Mouse (Mus musculus) embryonic facial prominence, embryonic 10.5 days (tissue): ENCODE data around the gene Pepd. TPM values are rescaled to one million over a fixed set of nuclear protein-coding genes. Genes with fewer than 3 reads are reported as not detected.

Experiments
- DNase-seq: peaks from one replicate; pipeline ENCODE4 v3.0.0-alpha.2; 2017; ENCODE audit warnings: low spot score
- H3K27ac ChIP-seq: fragments of 300-500 bp; sonication (generic); replicated peaks from 2 replicates; pipeline ENCODE4 v1.5.1; 2016; ENCODE audit warnings: mild to moderate bottlenecking
- H3K27me3 ChIP-seq: fragments of 300-500 bp; sonication (generic); replicated peaks from 2 replicates; pipeline ENCODE4 v1.6.1; 2016; ENCODE audit warnings: low read depth, mild to moderate bottlenecking; ENCODE audit not compliant: poor library complexity, severe bottlenecking
- H3K36me3 ChIP-seq: fragments of 300-500 bp; sonication (generic); replicated peaks from 2 replicates; pipeline ENCODE4 v1.6.1; 2016; ENCODE audit warnings: mild to moderate bottlenecking, moderate library complexity
- H3K4me1 ChIP-seq: fragments of 300-500 bp; sonication (generic); 2 replicates; pipeline ENCODE4 v1.6.1; 2016
- H3K4me3 ChIP-seq: fragments of 300-500 bp; sonication (generic); 2 replicates; pipeline ENCODE4 v1.5.1; 2016; ENCODE audit warnings: mild to moderate bottlenecking, moderate library complexity
- H3K9me3 ChIP-seq: fragments of 300-500 bp; sonication (generic); 2 replicates; pipeline ENCODE4 v1.6.1; 2016; ENCODE audit warnings: mild to moderate bottlenecking
- WGBS: fragments of 180-500 bp; shearing (Covaris S2); methylation state at CpG from one replicate; pipeline ENCODE4 v1.1.7; 2016; 5-methylcytosine and 5-hydroxymethylcytosine counted together
- polyA plus RNA-seq: library from polyadenylated mRNA; unstranded; fragments of >200 nt; fragmentation: Nextera tagmentation; extraction: Ambion mirVana; gene quantifications from 2 replicates; pipeline ENCODE4 v1.2.1, GENCODE M21; 2016

Gene Pepd
- polyA plus RNA-seq, 1 experiment from 2014 or later, result 77.1 TPM

DNA sequence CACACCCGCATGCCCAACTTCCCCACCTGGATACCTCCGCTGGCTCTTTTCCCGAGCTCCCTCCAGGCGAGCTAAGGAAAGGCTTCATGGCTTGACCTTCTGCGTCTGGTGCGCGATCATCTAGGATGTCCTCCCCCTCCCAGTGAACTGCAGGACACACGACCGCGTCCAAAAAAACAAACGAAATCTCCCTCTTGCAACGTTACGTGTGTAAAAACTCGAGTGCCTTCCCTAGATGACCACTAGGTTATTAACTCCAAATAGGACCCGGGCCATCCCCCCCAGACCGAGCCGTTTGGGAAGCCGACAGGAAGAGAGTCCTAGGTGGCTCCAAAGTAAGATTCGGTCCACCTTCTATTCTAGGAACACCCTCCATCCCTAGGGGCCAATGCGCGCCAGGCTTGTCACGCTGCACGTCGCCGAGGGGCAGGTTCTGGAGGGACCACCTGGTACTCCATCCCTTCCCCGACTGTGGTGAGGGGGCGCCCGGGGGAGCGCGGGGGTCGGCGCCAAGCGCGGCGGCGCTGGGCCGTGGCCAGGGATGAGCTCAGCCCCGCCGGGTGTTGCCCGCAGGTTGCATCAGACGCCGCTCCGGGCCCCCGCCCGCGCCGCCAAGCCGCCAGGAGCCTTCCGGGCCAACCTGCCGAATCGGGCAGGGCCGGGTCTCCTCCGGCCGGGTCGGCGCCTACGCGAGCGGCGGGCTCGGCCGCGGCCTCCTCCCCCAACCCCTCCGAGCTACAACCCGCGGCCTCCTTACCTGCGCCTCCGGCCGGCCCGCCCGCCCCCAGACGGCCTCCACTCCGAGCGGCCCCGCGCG lies 143.6 kb downstream of the Pepd start:
- no peak for DNase-seq
- peak overlapping the region; percentile 97 for H3K4me3 ChIP-seq
- peaks cover 26% of the 10 kb centered on the region for H3K4me1 ChIP-seq
- peak overlapping the region; percentile 97 for H3K27ac ChIP-seq
- H3K27me3 ChIP-seq, result no peaks in the 10 kb centered on the region
- H3K36me3 ChIP-seq, result peaks cover 11% of the 10 kb centered on the region
- H3K9me3 ChIP-seq, result no peaks in the 10 kb centered on the region; the same call in 1 of the 2 replicates
- WGBS, result under 1% methylated on average over 77 of the region's 77 CpGs

DNA sequence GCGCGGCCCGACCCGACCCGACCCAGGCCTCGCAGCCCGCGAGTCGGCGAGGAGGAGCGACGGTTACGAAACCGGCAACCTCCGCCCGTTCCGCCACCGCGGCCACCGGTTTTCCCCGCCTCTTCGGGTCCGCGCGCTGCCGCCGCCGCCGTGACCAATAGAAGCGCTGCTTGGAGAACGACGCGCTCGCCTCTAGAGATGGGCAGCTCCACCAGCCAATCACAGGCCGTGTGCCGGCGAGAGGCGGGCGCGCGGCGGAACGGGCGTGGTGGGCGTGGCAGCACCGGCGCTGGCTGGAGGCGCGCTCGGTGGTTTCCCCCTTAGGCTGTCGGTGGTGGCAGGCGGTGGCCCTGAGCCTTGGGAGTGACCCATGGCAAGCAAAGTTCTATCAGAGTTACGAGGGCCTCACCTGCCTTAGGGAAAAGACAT lies 144.3 kb downstream of the Pepd start, which contains the start of gene Cebpg:
Cebpg (minus strand) TSS at position 138 of the 429 bp plus-strand sequence.
- Histone ChIP-seq H3K36me3 (peaks cover 6% of the 10 kb centered on the region; the same call in 1 of the 2 replicates), H3K4me3 (peak within 1 kb of the TSS; percentile 97), H3K4me1 (peaks cover 26% of the 10 kb centered on the region), H3K9me3 (no peaks in the 10 kb centered on the region; the same call in 1 of the 2 replicates), H3K27me3 (no peaks in the 10 kb centered on the region), H3K27ac (peak within 1 kb of the TSS; percentile 97)
- WGBS, result under 1% methylated on average over 52 of the region's 53 CpGs
- peak; percentile 96 for DNase-seq

DNA sequence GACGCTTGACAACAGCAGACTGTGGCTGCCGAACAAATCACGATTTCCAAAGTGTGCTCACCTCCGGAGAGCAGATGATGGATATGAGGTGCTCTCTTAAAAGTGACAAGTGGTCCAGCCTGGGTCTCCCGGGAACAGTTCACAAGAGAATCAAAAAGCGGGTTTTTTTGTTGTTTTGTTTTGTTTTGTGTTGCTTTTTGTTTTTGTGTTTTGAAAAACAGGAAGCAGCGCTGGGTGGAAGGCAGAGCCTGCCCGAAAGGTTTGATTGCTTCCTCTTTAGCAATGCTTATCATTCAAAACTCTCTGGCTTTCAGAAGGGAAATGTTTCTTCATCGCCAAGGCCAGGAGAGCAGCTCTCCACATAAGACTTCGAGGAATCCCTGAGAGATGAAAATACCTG lies 144.8 kb downstream of the Pepd start:
- Histone ChIP-seq H3K4me1 (peaks cover 26% of the 10 kb centered on the region), H3K9me3 (no peaks in the 10 kb centered on the region; the same call in 1 of the 2 replicates), H3K27me3 (no peaks in the 10 kb centered on the region), H3K36me3 (peaks cover 6% of the 10 kb centered on the region; the same call in 1 of the 2 replicates), H3K4me3 (peak overlapping the region; percentile 97), H3K27ac (peak overlapping the region; percentile 97)
- DNase-seq, result no peak
- WGBS, result 30% methylated on average over 10 of the region's 10 CpGs

DNA sequence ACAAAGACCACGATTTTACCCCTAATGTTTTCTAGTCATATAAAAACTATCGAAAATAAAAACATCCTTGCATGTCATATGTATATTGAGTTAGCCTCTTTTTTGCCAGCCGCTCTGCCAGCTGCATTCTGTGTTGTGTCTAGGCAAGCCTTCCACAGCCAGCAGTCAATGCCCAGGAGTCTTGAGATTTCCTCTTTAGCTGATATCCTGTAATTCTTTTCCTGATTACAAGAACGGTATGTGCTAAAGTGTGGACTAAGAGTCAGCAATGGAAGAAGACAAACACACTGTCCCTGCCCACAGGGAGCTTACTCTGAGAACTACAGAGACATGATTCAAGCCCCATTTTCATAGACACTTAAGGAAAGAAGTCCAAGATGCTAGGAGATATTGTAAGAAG lies 145.4 kb downstream of the Pepd start:
- no peak for DNase-seq
- no peaks in the 10 kb centered on the region; the same call in 1 of the 2 replicates for H3K9me3 ChIP-seq
- H3K27me3 ChIP-seq, result no peaks in the 10 kb centered on the region
- no peak overlapping the region for H3K27ac ChIP-seq
- 86% methylated on average over 4 of the region's 4 CpGs for WGBS
- H3K4me3 ChIP-seq, result no peak overlapping the region
- H3K36me3 ChIP-seq, result peaks cover 6% of the 10 kb centered on the region; the same call in 1 of the 2 replicates
- H3K4me1 ChIP-seq, result peaks cover 26% of the 10 kb centered on the region

DNA sequence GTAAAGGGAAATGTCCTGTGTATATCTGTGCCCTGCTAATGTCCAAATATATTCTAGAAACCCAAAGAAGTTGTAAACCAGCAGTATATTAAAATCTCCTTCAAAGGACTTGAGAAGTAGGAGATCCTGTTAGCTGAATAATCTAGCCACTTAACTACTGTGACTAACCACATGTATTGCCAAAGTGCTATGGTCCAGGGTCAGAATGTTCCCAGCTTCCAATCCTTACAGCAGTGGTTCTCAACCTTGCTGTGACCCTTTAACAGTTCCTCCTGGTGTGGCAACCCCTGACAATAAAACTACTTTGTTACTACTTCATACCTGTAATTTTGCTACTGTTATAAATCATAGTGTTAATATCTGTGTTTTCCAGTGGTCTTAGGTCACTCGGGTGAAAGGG lies 146.2 kb downstream of the Pepd start:
- Histone ChIP-seq H3K27me3 (no peaks in the 10 kb centered on the region), H3K4me3 (no peak overlapping the region), H3K9me3 (no peaks in the 10 kb centered on the region; the same call in 1 of the 2 replicates), H3K4me1 (peaks cover 26% of the 10 kb centered on the region), H3K36me3 (peaks cover 1% of the 10 kb centered on the region; the same call in 1 of the 2 replicates), H3K27ac (no peak overlapping the region)
- no peak for DNase-seq
- WGBS, result 89% methylated on average over 1 of the region's 1 CpGs

DNA sequence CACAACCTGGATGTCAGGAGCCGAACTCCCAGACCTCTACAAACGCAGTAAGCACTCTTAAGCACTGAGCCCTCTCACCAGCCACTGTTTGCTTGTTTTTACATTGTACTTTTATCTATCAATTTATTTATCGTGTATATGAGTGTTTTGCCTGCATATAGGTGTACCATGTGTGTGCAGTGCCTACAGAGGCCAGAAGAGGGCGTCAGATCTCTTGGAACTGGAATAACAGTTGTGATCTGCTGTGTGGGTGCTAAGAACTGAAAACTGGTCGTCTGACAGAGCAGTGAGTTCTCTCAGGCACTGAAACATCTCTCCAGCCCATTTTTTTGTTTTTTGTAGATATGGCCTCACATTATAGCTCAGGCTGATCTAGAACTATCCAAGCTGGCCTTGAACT lies 147.3 kb downstream of the Pepd start:
- no peaks in the 10 kb centered on the region for H3K36me3 ChIP-seq
- peaks cover 19% of the 10 kb centered on the region for H3K4me1 ChIP-seq
- no peaks in the 10 kb centered on the region for H3K27me3 ChIP-seq
- 77% methylated on average over 5 of the region's 5 CpGs for WGBS
- DNase-seq, result no peak
- no peak overlapping the region for H3K27ac ChIP-seq
- H3K4me3 ChIP-seq, result no peak overlapping the region
- H3K9me3 ChIP-seq, result no peaks in the 10 kb centered on the region; the same call in 1 of the 2 replicates

DNA sequence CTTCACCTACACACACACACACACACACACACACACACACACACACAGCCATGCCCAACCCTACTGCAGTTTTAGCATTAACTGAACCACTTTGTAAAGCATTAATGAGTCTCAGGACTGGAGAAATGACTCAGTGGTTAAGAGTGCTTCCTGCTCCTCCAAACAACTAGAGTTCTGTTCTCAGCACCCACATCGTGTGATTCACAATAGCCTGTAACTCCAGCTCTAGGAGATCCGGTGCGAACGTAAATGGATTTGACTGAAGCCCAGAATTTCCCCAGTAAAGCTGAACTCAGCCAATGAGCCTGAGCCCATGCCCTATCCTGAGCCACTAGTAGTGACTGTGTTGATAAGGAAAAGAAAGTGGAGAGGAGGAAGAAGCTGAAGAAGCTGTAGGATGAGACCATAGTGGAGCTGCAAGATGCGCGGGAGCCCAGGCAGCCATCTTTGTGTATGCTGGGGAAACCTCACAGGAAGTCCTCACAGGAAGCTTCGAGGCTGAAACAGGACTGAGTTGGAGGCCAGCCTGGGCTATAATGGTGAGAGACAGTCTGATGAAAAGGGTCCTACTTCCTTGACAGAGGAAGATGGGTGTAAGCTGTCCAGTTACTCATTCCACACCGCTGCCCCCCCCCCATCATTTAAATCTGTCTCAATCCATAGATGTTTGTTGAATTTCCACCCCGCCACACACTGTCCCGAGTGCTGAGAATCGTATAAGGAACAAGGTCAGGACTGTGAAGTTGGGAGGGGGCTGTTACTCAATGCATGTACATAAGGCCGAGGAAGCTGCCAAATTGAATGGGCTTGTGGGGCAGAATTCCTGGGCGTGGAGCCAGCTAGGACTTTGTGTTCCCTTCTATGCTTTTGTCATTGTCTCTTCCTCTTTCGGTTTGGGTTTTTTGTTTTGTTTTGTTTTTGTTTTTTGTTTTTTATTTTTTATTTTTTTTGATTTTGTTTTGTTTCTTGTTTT lies 152.4 kb downstream of the Pepd start:
- Histone ChIP-seq H3K4me3 (no peak overlapping the region), H3K36me3 (no peaks in the 10 kb centered on the region), H3K27ac (no peak overlapping the region), H3K27me3 (no peaks in the 10 kb centered on the region), H3K4me1 (no peaks in the 10 kb centered on the region), H3K9me3 (no peaks in the 10 kb centered on the region; the same call in 1 of the 2 replicates)
- DNase-seq, result no peak
- 86% methylated on average over 14 of the region's 14 CpGs for WGBS

DNA sequence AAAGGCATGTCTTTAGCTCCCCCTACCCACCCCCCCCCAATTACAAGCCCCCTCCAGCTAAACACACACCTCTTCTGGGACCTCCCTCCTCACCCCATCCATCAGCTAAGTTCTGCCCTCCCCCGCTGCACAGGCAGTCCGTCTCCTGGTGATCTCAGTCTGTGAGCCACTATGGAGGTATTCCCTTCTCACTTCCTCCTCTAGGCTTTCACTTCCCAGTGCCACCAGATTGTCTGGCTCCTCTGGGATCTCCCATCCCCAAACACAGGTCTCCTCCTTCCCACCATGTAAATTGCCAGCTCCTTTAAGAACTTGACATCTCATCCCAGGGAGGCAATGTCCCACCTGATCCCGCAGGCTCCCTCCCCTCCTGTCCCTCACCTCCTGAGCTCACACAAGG lies 153.8 kb downstream of the Pepd start:
- H3K36me3 ChIP-seq, result no peaks in the 10 kb centered on the region
- H3K4me3 ChIP-seq, result no peak overlapping the region
- H3K27me3 ChIP-seq, result no peaks in the 10 kb centered on the region
- no peaks in the 10 kb centered on the region for H3K4me1 ChIP-seq
- 73% methylated on average over 3 of the region's 3 CpGs for WGBS
- DNase-seq, result no peak
- no peak overlapping the region for H3K27ac ChIP-seq
- H3K9me3 ChIP-seq, result no peaks in the 10 kb centered on the region

DNA sequence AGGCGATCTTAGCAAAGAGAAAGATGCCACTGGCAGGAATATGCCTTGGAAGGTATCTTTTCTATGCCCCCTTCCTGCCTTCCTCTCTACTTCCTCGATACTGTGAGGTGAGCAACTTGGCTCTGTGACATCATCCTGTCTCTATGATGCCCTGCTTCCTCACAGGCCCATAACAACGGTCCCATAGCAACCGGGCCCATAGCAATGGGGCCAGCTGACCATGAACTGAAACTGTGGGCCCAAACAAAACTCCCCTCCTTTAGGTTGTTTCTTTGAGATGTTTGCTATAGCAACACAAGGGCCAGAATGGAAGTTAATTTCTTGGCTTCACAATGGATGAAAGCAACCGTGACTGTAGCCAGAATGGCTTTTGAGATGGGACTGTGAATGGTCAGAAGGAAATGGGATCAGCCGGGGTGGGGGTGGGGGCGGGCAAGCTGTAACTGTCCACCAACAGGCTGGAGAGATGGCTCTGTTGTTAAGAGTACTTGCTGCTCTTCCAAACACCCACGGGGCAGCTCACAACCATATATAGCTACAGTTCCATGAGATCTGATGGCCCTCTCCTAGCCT lies 154.5 kb downstream of the Pepd start:
- Histone ChIP-seq H3K4me1 (no peaks in the 10 kb centered on the region), H3K36me3 (no peaks in the 10 kb centered on the region), H3K9me3 (no peaks in the 10 kb centered on the region), H3K27me3 (no peaks in the 10 kb centered on the region), H3K27ac (no peak overlapping the region), H3K4me3 (no peak overlapping the region)
- WGBS, result 82% methylated on average over 8 of the region's 8 CpGs
- no peak for DNase-seq

DNA sequence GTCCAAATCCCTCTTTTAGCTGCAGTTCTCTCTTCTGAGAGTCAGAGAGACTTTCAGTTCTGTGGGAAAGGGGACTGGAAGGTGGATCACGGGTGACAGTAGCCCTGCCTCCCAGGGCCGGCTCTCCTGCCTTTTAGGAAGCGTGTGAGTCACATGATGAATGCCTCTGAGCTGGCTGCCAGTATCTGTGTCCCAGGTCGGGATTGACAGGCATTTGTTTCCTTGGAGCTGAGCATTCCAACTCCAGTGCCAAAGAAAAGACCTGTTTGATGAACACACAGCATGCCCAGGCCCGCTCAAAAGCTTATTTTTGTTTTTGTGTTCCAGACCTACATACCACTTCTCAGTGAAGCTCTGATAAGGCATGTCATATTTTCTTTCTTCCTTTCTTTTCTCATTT lies 164.5 kb downstream of the Pepd start:
- peaks cover 12% of the 10 kb centered on the region for H3K4me1 ChIP-seq
- no peak overlapping the region for H3K4me3 ChIP-seq
- no peaks in the 10 kb centered on the region for H3K36me3 ChIP-seq
- no peaks in the 10 kb centered on the region for H3K9me3 ChIP-seq
- peak overlapping the region; percentile 35; the same call in 1 of the 2 replicates for H3K27ac ChIP-seq
- 46% methylated on average over 5 of the region's 5 CpGs for WGBS
- DNase-seq, result no peak
- H3K27me3 ChIP-seq, result no peaks in the 10 kb centered on the region

DNA sequence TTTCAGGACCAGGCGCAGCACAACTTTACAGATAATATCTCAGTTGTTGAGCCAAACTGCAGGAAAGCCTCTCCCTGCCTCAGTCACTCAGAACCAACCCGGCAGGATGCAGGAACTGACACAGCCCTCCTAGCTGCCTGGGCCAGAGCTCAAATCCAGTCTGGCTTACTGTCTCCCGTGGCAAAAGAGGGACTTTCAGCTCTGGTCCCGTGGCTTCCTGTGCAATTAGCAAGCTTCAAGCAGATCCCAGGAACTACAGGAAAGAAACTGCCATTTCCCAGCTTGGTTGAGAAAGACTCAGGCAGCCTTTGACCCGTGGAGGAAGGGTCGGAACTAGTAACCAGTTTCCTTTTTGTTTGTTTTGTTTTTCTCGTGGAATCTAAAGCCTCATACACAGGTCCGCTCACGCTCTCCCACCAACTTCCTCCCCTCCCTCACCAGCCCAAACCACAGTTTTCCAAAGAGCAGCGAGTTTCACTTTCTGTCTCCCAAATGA lies 168.7 kb downstream of the Pepd start:
- Histone ChIP-seq H3K4me1 (peaks cover 19% of the 10 kb centered on the region), H3K27me3 (peaks cover 14% of the 10 kb centered on the region; the same call in 1 of the 2 replicates), H3K36me3 (no peaks in the 10 kb centered on the region), H3K9me3 (no peaks in the 10 kb centered on the region), H3K27ac (peak overlapping the region; percentile 40), H3K4me3 (peak overlapping the region; percentile 6; the same call in 1 of the 2 replicates)
- peak; percentile 35 for DNase-seq
- WGBS, result 29% methylated on average over 10 of the region's 10 CpGs
